Mouse (Mus musculus) embryo, embryonic 10 days (tissue): ENCODE data around the gene Olfr1178.
A peak's percentile ranks its signal among the peaks of the same experiment; 100 is the strongest.

Experiments used
- DNase-seq: peaks from one replicate; pipeline ENCODE4 v3.0.0-alpha.2; 2015; ENCODE audit warnings: low spot score

The Olfr1178 gene

GRCm38 (mm10) chr2:88386762-88387161, at the start of gene Olfr1178:
Olfr1178 (plus strand) TSS chr2:88387062.
- no peak for DNase-seq

GRCm38 (mm10) chr2:88346392-88346791, 40.5 kb upstream of the Olfr1178 start, which contains the start of gene Olfr1177-ps:
Olfr1177-ps (minus strand) TSS chr2:88346492.
- DNase-seq, result no peak

- DNase-seq, result peak; percentile 41
Measured at GRCm38 (mm10) chr2:88356304-88356703, 30.6 kb upstream of the Olfr1178 start.

GRCm38 (mm10) chr2:88406353-88406752, 19.5 kb downstream of the Olfr1178 start, which contains the start of gene Olfr1179:
Olfr1179 (minus strand) TSS chr2:88406453.
- DNase-seq, result no peak

DNA sequence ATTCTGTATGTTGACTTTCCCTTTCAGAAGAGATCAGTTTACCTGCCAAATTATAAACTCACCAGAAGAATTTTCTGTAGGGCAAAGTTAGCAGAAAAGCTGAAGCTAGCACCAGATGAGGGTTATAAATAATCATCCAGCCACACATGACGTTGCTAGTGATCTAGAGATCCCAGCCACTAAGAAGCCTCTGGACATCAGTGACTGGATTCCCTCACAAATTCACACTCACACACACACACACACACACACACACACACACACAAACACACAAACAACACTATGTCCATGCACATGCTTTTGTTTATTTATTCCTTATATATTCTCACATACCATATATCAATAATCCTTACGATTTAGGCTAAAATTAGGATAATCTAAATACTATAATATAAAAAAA, 32.2 kb downstream of the Olfr1178 start, which contains the start of gene Olfr1180:
Gene Olfr1180, minus strand, starts transcription at position 101 of the 400 bp plus-strand sequence.
- DNase-seq, result no peak

GRCm38 (mm10) chr2:88426071-88426470, 39.2 kb downstream of the Olfr1178 start, which contains the start of gene Olfr1181:
Olfr1181 (minus strand) TSS chr2:88426171.
- DNase-seq, result no peak

GRCm38 (mm10) chr2:88449031-88449430, 62.2 kb downstream of the Olfr1178 start, which contains the start of gene Gm13757:
Gm13757 (minus strand) TSS chr2:88449131.
- DNase-seq, result no peak
